Mouse (Mus musculus): ENCODE measurements around the gene Naa80. TPM values are rescaled to one million over a fixed set of nuclear protein-coding genes. Genes with fewer than 3 reads are reported as not detected.

The Naa80 gene
- total RNA-seq, 1 experiment from 2014 or later, result 8.0 TPM

GRCm38 (mm10) chr9:107626844-107627277 lies 48.2 kb downstream of the Naa80 start:
- ATAC-seq (ENCODE audit: extremely low read depth, insufficient number of reproducible peaks, low FRiP score, poor library complexity, severe bottlenecking), result peak; percentile 32; the same call in 1 of the 2 replicates

- no peak for ATAC-seq (ENCODE audit: extremely low read depth, insufficient number of reproducible peaks, low FRiP score, poor library complexity, severe bottlenecking)
Observed at GRCm38 (mm10) chr9:107627387-107628255, 48.9 kb downstream of the Naa80 start.

- peak; percentile 79 for ATAC-seq (ENCODE audit: extremely low read depth, insufficient number of reproducible peaks, low FRiP score, poor library complexity, severe bottlenecking)
Observed at GRCm38 (mm10) chr9:107628721-107629410, 50.2 kb downstream of the Naa80 start.

- ATAC-seq (ENCODE audit: extremely low read depth, insufficient number of reproducible peaks, low FRiP score, poor library complexity, severe bottlenecking), result peak; percentile 7; the same call in 1 of the 2 replicates
Observed at GRCm38 (mm10) chr9:107629411-107629730, 50.7 kb downstream of the Naa80 start.

- ATAC-seq (ENCODE audit: extremely low read depth, insufficient number of reproducible peaks, low FRiP score, poor library complexity, severe bottlenecking), result no peak
Observed at GRCm38 (mm10) chr9:107629901-107630425, 51.3 kb downstream of the Naa80 start.

- ATAC-seq (ENCODE audit: extremely low read depth, insufficient number of reproducible peaks, low FRiP score, poor library complexity, severe bottlenecking), result no peak
Observed at GRCm38 (mm10) chr9:107630576-107630975, 51.9 kb downstream of the Naa80 start.

- ATAC-seq (ENCODE audit: extremely low read depth, insufficient number of reproducible peaks, low FRiP score, poor library complexity, severe bottlenecking), result no peak
Observed at GRCm38 (mm10) chr9:107631311-107631826, 52.7 kb downstream of the Naa80 start.

- no peak for ATAC-seq (ENCODE audit: extremely low read depth, insufficient number of reproducible peaks, low FRiP score, poor library complexity, severe bottlenecking)
Observed at GRCm38 (mm10) chr9:107631861-107632260, 53.2 kb downstream of the Naa80 start.

GRCm38 (mm10) chr9:107632478-107632877 lies 53.8 kb downstream of the Naa80 start:
- ATAC-seq (ENCODE audit: extremely low read depth, insufficient number of reproducible peaks, low FRiP score, poor library complexity, severe bottlenecking), result no peak

GRCm38 (mm10) chr9:107633091-107633660 lies 54.5 kb downstream of the Naa80 start:
- ATAC-seq (ENCODE audit: extremely low read depth, insufficient number of reproducible peaks, low FRiP score, poor library complexity, severe bottlenecking), result peak; percentile 39

Other genes with a start within 250 kb of the Naa80 start
- 9.7 and 12.6 TPM in 2 replicates for gene Hemk1, start 240.5 kb upstream of the Naa80 start, total RNA-seq (2017)
- gene 6430571L13Rik, start 238.3 kb upstream of the Naa80 start, total RNA-seq (2017), result 0.12 TPM in 1 of 2 replicates, not detected in the other
- 0.49 and 0.58 TPM in 2 replicates for gene Cacna2d2, start 179.3 kb upstream of the Naa80 start, total RNA-seq (2017)
- gene Tmem115, start 44.9 kb upstream of the Naa80 start, total RNA-seq (2017), result 18.6 and 20.4 TPM in 2 replicates
- gene Cyb561d2, start 36.7 kb upstream of the Naa80 start, total RNA-seq (2017), result 9.2 and 11.7 TPM in 2 replicates
- gene Nprl2, start 36.7 kb upstream of the Naa80 start, total RNA-seq (2017), result 29.4 and 36.7 TPM in 2 replicates
- gene Zmynd10, start 31.6 kb upstream of the Naa80 start, total RNA-seq (2017), result 0.86 TPM in 1 of 2 replicates, not detected in the other
- gene Rassf1, start 27.3 kb upstream of the Naa80 start, total RNA-seq (2017), result 70.8 and 78.2 TPM in 2 replicates
- gene Tusc2, start 15.6 kb upstream of the Naa80 start, total RNA-seq (2017), result 20.4 and 23.9 TPM in 2 replicates
- gene Hyal2, start 10.9 kb upstream of the Naa80 start, total RNA-seq (2017), result 0.93 and 1.1 TPM in 2 replicates
- gene Hyal1, start 2.0 kb upstream of the Naa80 start, total RNA-seq (2017), result 2.6 and 2.8 TPM in 2 replicates
- gene Hyal3, start 1.9 kb downstream of the Naa80 start, total RNA-seq (2017), result 2.2 TPM in 1 of 2 replicates, not detected in the other
- 11.2 and 20.1 TPM in 2 replicates for gene Ifrd2, start 8.8 kb downstream of the Naa80 start, total RNA-seq (2017)
- gene Sema3b, start 30.3 kb downstream of the Naa80 start, total RNA-seq (2017), result 0.12 TPM in 2 replicates
- gene Gnai2, start 56.5 kb downstream of the Naa80 start, total RNA-seq (2017), result 1,051 and 1,081 TPM in 2 replicates
- not detected in 2 replicates for gene Slc38a3, start 90.6 kb downstream of the Naa80 start, total RNA-seq (2017)
- gene Gnat1, start 100.8 kb downstream of the Naa80 start, total RNA-seq (2017), result 1.7 TPM in 1 of 2 replicates, not detected in the other
- gene Sema3f, start 131.6 kb downstream of the Naa80 start, total RNA-seq (2017), result 0.12 and 0.35 TPM in 2 replicates
- 662 and 675 TPM in 2 replicates for gene Rbm5, start 192.1 kb downstream of the Naa80 start, total RNA-seq (2017)